Mouse (Mus musculus): Measurements from ENCODE around the gene B130006D01Rik. TPM values are rescaled to one million over a fixed set of nuclear protein-coding genes. Genes with fewer than 3 reads are reported as not detected.

B130006D01Rik gene
- polyA plus RNA-seq, 1 experiment from 2014 or later: 0.26 TPM

- H3K4me3 ChIP-seq (ENCODE audit: low read depth, low read length): no peak overlapping the region
- 89% methylated on average over 13 of the region's 13 CpGs for WGBS
- ATAC-seq: no peak
Measured at GRCm38 (mm10) chr11:95700778-95701739, 22.3 kb upstream of the B130006D01Rik start.

GRCm38 (mm10) chr11:95704032-95704969 is 19.1 kb upstream of the B130006D01Rik start:
- Histone ChIP-seq H3K9me3 (ENCODE audit: control insufficient read depth) (no peaks in the 10 kb centered on the region), H3K4me3 (ENCODE audit: low read depth, low read length) (no peak overlapping the region), H3K27me3 (replicated peaks; ENCODE audit: control insufficient read depth, insufficient read depth, low read length) (no peaks in the 10 kb centered on the region), H3K36me3 (ENCODE audit: control insufficient read depth, insufficient read depth) (no peaks in the 10 kb centered on the region), H3K27ac (ENCODE audit: low read depth, low read length) (no peak overlapping the region), H3K9ac (ENCODE audit: low read depth, low read length) (no peak overlapping the region), H3K4me2 (replicated peaks; ENCODE audit: low read depth) (no peak overlapping the region), H3K4me1 (replicated peaks; ENCODE audit: control insufficient read depth, insufficient read depth, low read length) (no peaks in the 10 kb centered on the region)
- TF ChIP-seq CTCF (IDR thresholded peaks at IDR 0.05; ENCODE audit: low read depth): no peak
- WGBS: 85% methylated on average over 12 of the region's 12 CpGs
- no peak for ATAC-seq

More at GRCm38 (mm10) chr11:95700778-95701739, 22.3 kb upstream of the B130006D01Rik start:
- no peaks in the 10 kb centered on the region for H3K36me3 ChIP-seq (ENCODE audit: control insufficient read depth, insufficient read depth)
- TF ChIP-seq CTCF (IDR thresholded peaks at IDR 0.05; ENCODE audit: low read depth): no peak
- no peak overlapping the region for H3K27ac ChIP-seq (ENCODE audit: low read depth, low read length)
- no peaks in the 10 kb centered on the region for H3K9me3 ChIP-seq (ENCODE audit: control insufficient read depth)
- no peaks in the 10 kb centered on the region for H3K27me3 ChIP-seq (replicated peaks; ENCODE audit: control insufficient read depth, insufficient read depth, low read length)
- no peak overlapping the region for H3K4me2 ChIP-seq (replicated peaks; ENCODE audit: low read depth)
- H3K9ac ChIP-seq (ENCODE audit: low read depth, low read length): no peak overlapping the region
- no peaks in the 10 kb centered on the region for H3K4me1 ChIP-seq (replicated peaks; ENCODE audit: control insufficient read depth, insufficient read depth, low read length)

GRCm38 (mm10) chr11:95704970-95705330 is 18.4 kb upstream of the B130006D01Rik start:
- no peak for TF ChIP-seq CTCF (IDR thresholded peaks at IDR 0.05; ENCODE audit: low read depth)
- Histone ChIP-seq H3K36me3 (ENCODE audit: control insufficient read depth, insufficient read depth) (no peaks in the 10 kb centered on the region), H3K9me3 (ENCODE audit: control insufficient read depth) (no peaks in the 10 kb centered on the region), H3K4me3 (ENCODE audit: low read depth, low read length) (no peak overlapping the region), H3K4me1 (replicated peaks; ENCODE audit: control insufficient read depth, insufficient read depth, low read length) (no peaks in the 10 kb centered on the region), H3K4me2 (replicated peaks; ENCODE audit: low read depth) (no peak overlapping the region), H3K27ac (ENCODE audit: low read depth, low read length) (no peak overlapping the region), H3K27me3 (replicated peaks; ENCODE audit: control insufficient read depth, insufficient read depth, low read length) (no peaks in the 10 kb centered on the region), H3K9ac (ENCODE audit: low read depth, low read length) (no peak overlapping the region)
- 67% methylated on average over 4 of the region's 4 CpGs for WGBS
- no peak for ATAC-seq

- Histone ChIP-seq H3K27me3 (replicated peaks; ENCODE audit: control insufficient read depth, insufficient read depth, low read length) (no peaks in the 10 kb centered on the region), H3K4me1 (replicated peaks; ENCODE audit: control insufficient read depth, insufficient read depth, low read length) (0 out of 2 replicates have a peak, but pooled peaks cover 1% of the 10 kb centered on the region), H3K9ac (ENCODE audit: low read depth, low read length) (no peak overlapping the region), H3K36me3 (ENCODE audit: control insufficient read depth, insufficient read depth) (no peaks in the 10 kb centered on the region), H3K4me3 (ENCODE audit: low read depth, low read length) (no peak overlapping the region), H3K4me2 (replicated peaks; ENCODE audit: low read depth) (no peak overlapping the region), H3K27ac (ENCODE audit: low read depth, low read length) (no peak overlapping the region), H3K9me3 (ENCODE audit: control insufficient read depth) (no peaks in the 10 kb centered on the region)
- no peak for ATAC-seq
- TF ChIP-seq CTCF (IDR thresholded peaks at IDR 0.05; ENCODE audit: low read depth): no peak
- WGBS: 86% methylated on average over 6 of the region's 6 CpGs
Measured at GRCm38 (mm10) chr11:95709534-95710040, 13.8 kb upstream of the B130006D01Rik start.

GRCm38 (mm10) chr11:95710478-95710877 is 12.9 kb upstream of the B130006D01Rik start:
- TF ChIP-seq CTCF (IDR thresholded peaks at IDR 0.05; ENCODE audit: low read depth): no peak
- Histone ChIP-seq H3K9me3 (ENCODE audit: control insufficient read depth) (no peaks in the 10 kb centered on the region), H3K27me3 (replicated peaks; ENCODE audit: control insufficient read depth, insufficient read depth, low read length) (no peaks in the 10 kb centered on the region), H3K27ac (ENCODE audit: low read depth, low read length) (no peak overlapping the region), H3K4me3 (ENCODE audit: low read depth, low read length) (no peak overlapping the region), H3K9ac (ENCODE audit: low read depth, low read length) (no peak overlapping the region), H3K36me3 (ENCODE audit: control insufficient read depth, insufficient read depth) (no peaks in the 10 kb centered on the region), H3K4me1 (replicated peaks; ENCODE audit: control insufficient read depth, insufficient read depth, low read length) (0 out of 2 replicates have a peak, but pooled peaks cover 2% of the 10 kb centered on the region), H3K4me2 (replicated peaks; ENCODE audit: low read depth) (no peak overlapping the region)
- ATAC-seq: no peak
- 82% methylated on average over 7 of the region's 7 CpGs for WGBS

Data from intestine, postnatal 0 days (tissue).